Comparison of ENCODE assay signal across 8 mouse cellular contexts in the genomic region with DNA sequence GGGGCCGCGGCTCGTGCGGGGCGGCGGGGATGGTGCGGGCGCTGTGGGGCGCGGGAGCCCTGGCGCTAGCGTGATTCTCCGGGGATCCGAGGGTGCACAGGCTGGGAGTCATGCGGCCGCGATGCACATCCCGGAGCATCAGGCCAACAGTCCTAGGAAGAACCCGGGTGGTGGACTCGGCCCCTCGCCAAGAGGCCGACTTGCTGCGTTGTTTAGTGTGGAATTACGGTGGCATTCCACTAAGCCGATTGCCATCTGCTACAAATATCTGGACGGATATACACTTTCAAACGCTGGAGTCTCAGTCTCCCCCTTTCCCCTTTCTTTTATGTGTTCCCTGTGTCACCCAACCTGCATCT. TPM values are rescaled to one million over a fixed set of nuclear protein-coding genes. Genes with fewer than 3 reads are reported as not detected.
DNase-seq lines count a peak whose midpoint lies in the region; ATAC-seq and TF ChIP-seq lines count a peak whose summit lies in the region.

No protein-coding gene starts in this region.

- H3K36me3 ChIP-seq in heart, embryonic 16.5 days (ENCODE audit: control insufficient read depth, insufficient read depth) = 0 out of 2 replicates have a peak, but pooled peaks cover 2% of the 10 kb centered on the region
- H3K36me3 ChIP-seq in hindbrain, embryonic 12.5 days = no peaks in the 10 kb centered on the region
- no peaks in the 10 kb centered on the region for H3K36me3 ChIP-seq in midbrain, embryonic 12.5 days

- WGBS in heart, embryonic 16.5 days = under 1% methylated on average over 25 of the region's 27 CpGs
- whole genome bisulfite sequencing in hindbrain, embryonic 12.5 days = under 1% methylated on average over 24 of the region's 27 CpGs
- WGBS in midbrain, embryonic 12.5 days = 1% methylated on average over 18 of the region's 27 CpGs

- peak overlapping the region; percentile 81 for H3K4me2 ChIP-seq in heart, embryonic 16.5 days (ENCODE audit: low read depth, low read length)
- peak overlapping the region; percentile 75 for H3K4me2 ChIP-seq in hindbrain, embryonic 12.5 days (replicated peaks)
- H3K4me2 ChIP-seq in midbrain, embryonic 12.5 days (replicated peaks) = peak overlapping the region; percentile 86

- in situ Hi-C loops in Patski (cut with MboI; ENCODE audit: low pct_unique_long_range_greater_than_20kb) = loop anchor here (5.0 kb wide), 1 partner anchor 348 kb away; the partner anchor contains the start of gene Vcan

- peak overlapping the region; percentile 87 for H3K9ac ChIP-seq in heart, embryonic 16.5 days (ENCODE audit: low read length)
- peak overlapping the region; percentile 91 for H3K9ac ChIP-seq in hindbrain, embryonic 12.5 days
- peak overlapping the region; percentile 95 for H3K9ac ChIP-seq in midbrain, embryonic 12.5 days (replicated peaks)

- peak overlapping the region; percentile 70 for H3K4me3 ChIP-seq in heart, embryonic 16.5 days (ENCODE audit: low read length)
- H3K4me3 ChIP-seq in hindbrain, embryonic 12.5 days = peak overlapping the region; percentile 83
- H3K4me3 ChIP-seq in midbrain, embryonic 12.5 days = peak overlapping the region; percentile 94

- TF ChIP-seq CTCF in Patski (IDR thresholded peaks at IDR 0.05) = no peak

- no peaks in the 10 kb centered on the region for H3K27me3 ChIP-seq in heart, embryonic 16.5 days (ENCODE audit: control insufficient read depth, insufficient read depth, low read length)
- H3K27me3 ChIP-seq in Patski = no peaks in the 10 kb centered on the region
- H3K27me3 ChIP-seq in hindbrain, embryonic 12.5 days = no peaks in the 10 kb centered on the region
- no peaks in the 10 kb centered on the region for H3K27me3 ChIP-seq in midbrain, embryonic 12.5 days

- peak; percentile 66 for ATAC-seq in heart, embryonic 16.5 days (replicated peaks; ENCODE audit: extremely low read depth, insufficient read depth, low FRiP score)
- peak; percentile 63 for ATAC-seq in Patski
- peak; percentile 86 for ATAC-seq in hindbrain, embryonic 12.5 days (ENCODE audit: low FRiP score)
- ATAC-seq in midbrain, embryonic 12.5 days (ENCODE audit: low FRiP score, low read depth) = peak; percentile 79
- no peak for ATAC-seq in megakaryocyte-erythroid progenitor cell, adult 5-6 weeks (replicated peaks; ENCODE audit: low FRiP score, low TSS enrichment, poor library complexity, severe bottlenecking)

- POLR2A ChIA-PET in Patski (lab: Charles Lee) = no interaction called here

- CTCF ChIA-PET in Patski (lab: Charles Lee) = no interaction called here

- no peaks in the 10 kb centered on the region for H3K9me3 ChIP-seq in heart, embryonic 16.5 days (replicated peaks; ENCODE audit: control insufficient read depth, low read length)
- no peaks in the 10 kb centered on the region for H3K9me3 ChIP-seq in hindbrain, embryonic 12.5 days (replicated peaks)
- H3K9me3 ChIP-seq in midbrain, embryonic 12.5 days = no peaks in the 10 kb centered on the region

- peak overlapping the region; percentile 57 for H3K27ac ChIP-seq in heart, embryonic 16.5 days (ENCODE audit: low read length)
- H3K27ac ChIP-seq in hindbrain, embryonic 12.5 days = peak overlapping the region; percentile 86
- H3K27ac ChIP-seq in midbrain, embryonic 12.5 days (replicated peaks) = peak overlapping the region; percentile 79

- no peak for DNase-seq in heart, postnatal 36 days
- DNase-seq in Patski (ENCODE audit: low read depth, low spot score) = no peak
- DNase-seq in spleen, adult 12 weeks (ENCODE audit: low spot score) = no peak
- no peak for DNase-seq in testis, postnatal 14 days (ENCODE audit: low spot score)

- intact Hi-C loops in heart, postnatal 36 days (cut with DNase I) = loop anchor here (5.0 kb wide), 3 partner anchors 348 to 797 kb away; partner anchors contain the start of gene Vcan

- peaks cover 2% of the 10 kb centered on the region; the same call in 1 of the 2 replicates for H3K4me1 ChIP-seq in heart, embryonic 16.5 days (ENCODE audit: control insufficient read depth, insufficient read depth, low read length)
- H3K4me1 ChIP-seq in hindbrain, embryonic 12.5 days = peaks cover 9% of the 10 kb centered on the region
- peaks cover 5% of the 10 kb centered on the region; the same call in 1 of the 2 replicates for H3K4me1 ChIP-seq in midbrain, embryonic 12.5 days

RNA-seq across cellular contexts. Expression of gene Xrcc4, which starts 0.4 kb away (rescaled TPM):
- polyA plus RNA-seq in heart, embryonic 16.5 days (2015; fragmentation: Nextera tagmentation; extraction: Ambion mirVana) = 17.4 TPM in 2 replicates
- 10 to 100 TPM; 10.1 to 16.0 TPM for total RNA-seq in heart, postnatal 36 days (2021)
- 18.7 TPM for polyA plus RNA-seq in Patski (2021)
- polyA plus RNA-seq in hindbrain, embryonic 12.5 days (2016; fragmentation: Nextera tagmentation; extraction: Ambion mirVana) = 10.8 and 11.5 TPM in 2 replicates
- 11.9 and 12.4 TPM in 2 replicates for polyA plus RNA-seq in midbrain, embryonic 12.5 days (2016; fragmentation: Nextera tagmentation; extraction: Ambion mirVana)
- total RNA-seq in megakaryocyte-erythroid progenitor cell, adult 5-6 weeks (2014; fragmentation: Nextera tagmentation) = 2.7 and 4.1 TPM in 2 replicates
- 14.8 and 19.0 TPM in 2 replicates for total RNA-seq in megakaryocyte-erythroid progenitor cell, adult 5-6 weeks (2017)

RNA-seq across cellular contexts. Expression of gene Tmem167, which starts 0.9 kb away (rescaled TPM):
- 28.4 and 31.0 TPM in 2 replicates for polyA plus RNA-seq in heart, embryonic 16.5 days (2015; fragmentation: Nextera tagmentation; extraction: Ambion mirVana)
- 1 to 10 TPM; 5.0 to 6.9 TPM for total RNA-seq in heart, postnatal 36 days (2021)
- 17.7 TPM for polyA plus RNA-seq in Patski (2021)
- polyA plus RNA-seq in hindbrain, embryonic 12.5 days (2016; fragmentation: Nextera tagmentation; extraction: Ambion mirVana) = 60.5 and 63.5 TPM in 2 replicates
- 56.0 and 61.8 TPM in 2 replicates for polyA plus RNA-seq in midbrain, embryonic 12.5 days (2016; fragmentation: Nextera tagmentation; extraction: Ambion mirVana)
- 16.8 and 23.9 TPM in 2 replicates for total RNA-seq in megakaryocyte-erythroid progenitor cell, adult 5-6 weeks (2014; fragmentation: Nextera tagmentation)
- total RNA-seq in megakaryocyte-erythroid progenitor cell, adult 5-6 weeks (2017) = 18.9 and 23.3 TPM in 2 replicates
